Mouse (Mus musculus) cortical plate, adult 2 months (tissue): Measurements from ENCODE around the gene Arfgef2.

Experiments
- CTCF ChIP-seq: fragments of 200-500 bp; IDR thresholded peaks from 2 replicates; pipeline ENCODE4 v1.5.1; 2011; ENCODE audit warnings: mild to moderate bottlenecking, control low read depth, low read length; ENCODE audit not compliant: insufficient read depth; ENCODE audit errors: extremely low read depth
- POLR2A ChIP-seq: fragments of 200-500 bp; IDR thresholded peaks from 2 replicates; pipeline ENCODE4 v1.6.1; 2011; ENCODE audit warnings: mild to moderate bottlenecking, low read length, control low read depth; ENCODE audit not compliant: insufficient read depth; ENCODE audit errors: extremely low read depth

DNA sequence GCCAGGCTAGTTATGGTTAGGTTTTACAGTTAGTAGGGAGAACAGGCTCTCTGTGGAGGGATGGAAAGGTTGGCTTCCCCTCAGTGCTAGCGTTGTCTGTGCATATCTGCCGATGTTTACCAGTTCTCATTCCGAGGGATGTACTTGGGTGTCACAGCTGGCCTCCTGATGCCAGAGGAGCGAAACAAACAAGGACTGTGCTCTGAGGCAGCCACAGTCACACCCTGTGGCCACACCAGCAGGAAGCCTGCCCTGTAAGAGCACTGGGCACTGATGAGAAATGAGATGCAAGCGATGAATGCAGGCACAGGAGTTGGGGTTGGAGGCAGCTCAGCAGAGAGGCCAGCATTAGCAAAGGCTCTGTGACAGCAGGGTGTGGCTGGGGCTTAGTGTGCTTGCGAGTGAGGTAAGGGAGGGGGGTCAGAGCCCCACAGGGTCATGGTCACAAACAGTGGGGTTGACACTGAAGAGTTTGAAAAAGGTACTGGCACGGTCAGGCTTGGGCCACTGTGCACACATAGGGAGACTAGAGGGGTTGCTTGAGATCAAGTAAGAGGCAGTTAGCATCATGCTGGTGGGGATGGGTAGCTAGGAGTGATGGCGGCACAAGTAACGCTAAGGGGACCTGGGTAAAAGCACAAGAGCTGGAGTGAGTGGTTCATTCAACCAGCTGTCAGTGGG lies 13.2 kb downstream of the Arfgef2 start:
- TF ChIP-seq CTCF = no peak
- no peak for TF ChIP-seq POLR2A
